Mouse (Mus musculus) cortical plate, adult 2 months (tissue): ENCODE measurements around the gene Ctxn2.

Experiments
- CTCF ChIP-seq: fragments of 200-500 bp; IDR thresholded peaks from 2 replicates; pipeline ENCODE4 v1.5.1; 2011; ENCODE audit warnings: mild to moderate bottlenecking, control low read depth, low read length; ENCODE audit not compliant: insufficient read depth; ENCODE audit errors: extremely low read depth
- POLR2A ChIP-seq: fragments of 200-500 bp; IDR thresholded peaks from 2 replicates; pipeline ENCODE4 v1.6.1; 2011; ENCODE audit warnings: mild to moderate bottlenecking, low read length, control low read depth; ENCODE audit not compliant: insufficient read depth; ENCODE audit errors: extremely low read depth

GRCm38 (mm10) chr2:125122288-125122623, 14.2 kb upstream of the Ctxn2 start:
- TF ChIP-seq POLR2A (no peak), CTCF (no peak)
